Mouse (Mus musculus): Measurements from ENCODE around the gene Ncoa3. TPM values are rescaled to one million over a fixed set of nuclear protein-coding genes. Genes with fewer than 3 reads are reported as not detected.
A peak's percentile ranks its signal among the peaks of the same experiment; 100 is the strongest.

Gene Ncoa3
- polyA plus RNA-seq, 1 experiment, result 28.5 TPM

DNA sequence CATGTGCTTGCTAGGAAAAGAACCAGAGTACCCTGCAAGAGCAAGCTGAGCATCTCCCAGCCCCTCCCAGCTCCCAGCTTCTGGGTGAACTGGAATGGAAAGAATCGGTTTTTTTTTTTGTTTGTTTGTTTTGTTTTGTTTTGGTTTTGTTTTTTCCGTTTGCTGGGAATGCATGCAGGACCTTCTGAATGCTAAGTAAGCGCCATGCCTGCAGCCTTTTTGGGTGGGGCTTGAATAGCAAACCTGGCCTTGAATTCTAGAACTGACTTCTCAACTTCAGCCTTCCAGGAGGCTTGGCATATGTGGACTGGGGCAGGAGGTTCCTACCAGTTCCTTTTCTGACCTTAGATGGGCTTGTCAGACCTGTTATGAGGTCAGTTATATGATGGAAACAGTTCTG, 16.2 kb upstream of the Ncoa3 start:
- no peak for TF ChIP-seq CTCF (IDR thresholded peaks at IDR 0.05; ENCODE audit: borderline replicate concordance, extremely low read depth, insufficient read depth, insufficient read length)
- no peak for DNase-seq (ENCODE audit: low read depth)

DNA sequence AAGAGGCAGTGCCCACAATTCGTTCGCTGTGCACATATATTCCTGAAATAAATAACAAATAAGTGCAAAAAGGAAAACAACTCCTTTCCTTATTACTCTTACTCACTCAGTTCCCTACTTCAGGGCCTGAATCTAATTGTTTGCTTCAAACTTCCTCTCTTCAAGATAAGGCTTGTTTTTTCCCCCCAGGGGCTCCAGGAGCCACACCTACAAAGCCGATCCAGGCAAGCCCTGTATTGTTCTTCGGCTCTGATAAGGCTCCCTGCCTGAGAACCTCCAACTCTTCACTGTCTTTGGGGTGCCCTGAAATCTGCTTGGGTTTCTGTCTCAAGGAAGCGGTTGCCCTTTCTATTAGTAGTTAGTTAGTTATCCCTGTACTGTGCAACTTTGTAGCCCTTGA, 15.6 kb upstream of the Ncoa3 start:
- no peak for DNase-seq (ENCODE audit: low read depth)
- TF ChIP-seq POLR2A (IDR thresholded peaks at IDR 0.05; ENCODE audit: borderline replicate concordance, extremely low read depth, insufficient read depth, insufficient read length, poor library complexity, severe bottlenecking) (no peak), CTCF (IDR thresholded peaks at IDR 0.05; ENCODE audit: borderline replicate concordance, extremely low read depth, insufficient read depth, insufficient read length) (no peak)

DNA sequence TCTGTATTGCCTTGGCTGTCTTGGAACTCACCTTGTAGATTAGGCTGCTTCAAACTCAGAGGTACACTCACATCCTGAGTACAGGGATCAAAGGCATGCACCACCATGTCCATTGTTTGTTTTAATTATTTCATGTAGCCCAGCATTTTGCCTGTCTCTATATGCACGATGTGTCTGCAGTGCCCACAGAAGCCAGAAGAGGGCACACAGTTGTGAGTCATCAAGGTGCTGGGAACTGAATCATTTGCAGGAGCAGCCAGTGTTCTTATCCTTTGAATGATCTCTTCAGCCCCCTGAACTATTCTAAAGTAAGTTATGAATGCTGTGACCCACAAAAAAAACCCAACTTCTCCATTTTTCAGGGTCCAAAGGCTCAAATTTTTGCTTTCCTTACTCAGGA, 14.3 kb upstream of the Ncoa3 start:
- DNase-seq (ENCODE audit: low read depth), result no peak
- TF ChIP-seq CTCF (IDR thresholded peaks at IDR 0.05; ENCODE audit: borderline replicate concordance, extremely low read depth, insufficient read depth, insufficient read length), result peak; percentile 5; the same call in 1 of the 2 replicates
- TF ChIP-seq POLR2A (IDR thresholded peaks at IDR 0.05; ENCODE audit: borderline replicate concordance, extremely low read depth, insufficient read depth, insufficient read length, poor library complexity, severe bottlenecking), result no peak

DNA sequence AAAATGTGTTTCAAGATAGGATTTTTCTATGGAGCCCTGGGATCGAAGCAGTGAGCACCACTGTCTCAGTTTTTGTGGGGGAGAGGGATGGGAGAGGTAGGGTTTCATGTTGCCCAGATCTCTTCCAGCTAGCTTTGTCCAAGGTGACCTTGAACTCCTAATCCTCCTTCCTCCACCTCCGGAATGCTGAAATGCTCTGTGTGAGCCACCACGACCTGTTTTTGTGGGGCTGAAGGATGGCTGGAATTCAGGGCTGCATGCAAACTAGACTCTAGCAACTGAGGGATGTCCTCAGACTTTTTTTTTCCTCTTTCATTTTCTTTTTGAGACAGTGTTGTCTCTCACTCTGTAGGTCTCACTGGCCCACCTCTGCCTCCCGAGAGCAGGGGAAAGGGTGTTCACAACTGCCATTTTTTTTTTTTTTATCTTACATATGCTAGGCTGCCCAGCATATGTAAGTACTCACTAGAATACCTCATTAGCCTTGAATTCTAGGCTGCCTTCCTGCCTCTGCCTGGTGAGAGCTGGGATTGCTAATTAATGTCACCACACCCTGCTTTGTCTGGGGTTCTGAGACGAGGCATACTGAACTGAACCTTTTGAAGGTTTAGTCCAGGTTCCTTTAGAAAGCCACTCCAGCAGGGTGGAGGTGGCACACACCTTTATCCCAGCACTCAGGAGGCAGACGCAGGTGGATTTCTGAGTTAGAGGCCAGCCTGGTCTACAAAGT, 11.0 kb upstream of the Ncoa3 start:
- TF ChIP-seq CTCF (IDR thresholded peaks at IDR 0.05; ENCODE audit: borderline replicate concordance, extremely low read depth, insufficient read depth, insufficient read length), result no peak
- TF ChIP-seq POLR2A (IDR thresholded peaks at IDR 0.05; ENCODE audit: borderline replicate concordance, extremely low read depth, insufficient read depth, insufficient read length, poor library complexity, severe bottlenecking), result no peak
- DNase-seq (ENCODE audit: low read depth), result no peak

DNA sequence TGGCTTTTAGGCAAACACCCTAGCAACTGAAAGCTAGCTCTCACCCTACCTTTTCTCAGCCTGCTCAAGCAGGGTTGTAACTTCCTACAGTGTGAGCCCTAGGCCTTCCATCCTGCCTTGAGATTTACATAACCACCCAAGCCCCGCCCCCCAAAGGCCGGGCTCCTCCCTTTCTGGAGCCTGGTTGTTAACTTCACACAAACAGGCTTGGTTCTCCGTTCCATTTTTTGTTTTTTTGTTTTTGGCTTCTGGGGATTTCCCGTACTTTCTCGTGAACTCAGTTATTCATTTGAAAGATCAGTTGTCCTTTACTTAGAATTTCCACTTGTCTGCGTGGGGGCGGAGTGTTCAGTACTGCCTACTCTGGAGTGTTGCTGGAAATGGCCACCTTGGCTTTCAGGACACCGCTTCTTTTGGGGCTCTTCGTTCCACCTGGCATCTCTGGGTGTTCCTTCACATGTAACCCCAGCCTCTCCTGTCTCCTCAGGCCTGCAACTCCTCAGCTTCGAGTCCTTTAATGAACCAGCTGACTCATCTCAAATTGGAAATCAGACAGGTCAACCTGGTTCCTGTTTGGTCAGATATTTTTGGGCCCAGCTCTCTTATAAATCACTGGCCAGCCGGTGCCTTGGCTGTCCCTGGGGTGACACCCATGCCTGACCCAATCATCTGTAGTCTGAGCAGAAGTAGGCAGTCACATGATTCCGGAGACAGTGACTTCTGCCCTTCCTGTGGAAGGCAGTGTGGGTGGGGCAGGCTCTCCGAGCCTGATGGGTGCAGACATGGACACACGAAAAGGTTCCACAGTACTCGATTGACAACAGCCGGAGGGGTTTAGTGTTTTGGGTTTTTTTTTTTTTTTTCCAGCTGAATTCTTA, 9.7 kb upstream of the Ncoa3 start:
- no peak for DNase-seq (ENCODE audit: low read depth)
- TF ChIP-seq CTCF (IDR thresholded peaks at IDR 0.05; ENCODE audit: borderline replicate concordance, extremely low read depth, insufficient read depth, insufficient read length) (no peak), POLR2A (IDR thresholded peaks at IDR 0.05; ENCODE audit: borderline replicate concordance, extremely low read depth, insufficient read depth, insufficient read length, poor library complexity, severe bottlenecking) (no peak)

DNA sequence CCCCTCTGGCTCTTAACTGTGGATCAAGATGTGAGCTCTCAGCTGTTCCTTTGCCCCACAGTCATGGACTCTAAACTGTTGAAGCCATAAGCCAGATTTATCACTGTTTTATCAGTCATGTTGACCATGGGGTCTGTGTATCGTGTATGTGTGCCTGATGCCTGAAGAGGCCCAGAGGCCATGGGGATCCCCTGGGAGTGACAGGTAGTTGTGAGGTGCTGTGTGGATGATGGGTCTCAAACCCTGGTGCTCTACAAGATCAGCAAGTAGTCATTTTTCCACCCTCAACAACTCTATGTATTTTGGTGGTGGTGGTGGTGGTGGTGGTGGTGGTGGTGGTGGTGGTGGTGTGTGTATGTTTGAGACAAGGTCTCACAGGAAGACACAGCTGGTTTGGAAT, 8.1 kb upstream of the Ncoa3 start:
- TF ChIP-seq POLR2A (IDR thresholded peaks at IDR 0.05; ENCODE audit: borderline replicate concordance, extremely low read depth, insufficient read depth, insufficient read length, poor library complexity, severe bottlenecking) (no peak), CTCF (IDR thresholded peaks at IDR 0.05; ENCODE audit: borderline replicate concordance, extremely low read depth, insufficient read depth, insufficient read length) (no peak)

DNA sequence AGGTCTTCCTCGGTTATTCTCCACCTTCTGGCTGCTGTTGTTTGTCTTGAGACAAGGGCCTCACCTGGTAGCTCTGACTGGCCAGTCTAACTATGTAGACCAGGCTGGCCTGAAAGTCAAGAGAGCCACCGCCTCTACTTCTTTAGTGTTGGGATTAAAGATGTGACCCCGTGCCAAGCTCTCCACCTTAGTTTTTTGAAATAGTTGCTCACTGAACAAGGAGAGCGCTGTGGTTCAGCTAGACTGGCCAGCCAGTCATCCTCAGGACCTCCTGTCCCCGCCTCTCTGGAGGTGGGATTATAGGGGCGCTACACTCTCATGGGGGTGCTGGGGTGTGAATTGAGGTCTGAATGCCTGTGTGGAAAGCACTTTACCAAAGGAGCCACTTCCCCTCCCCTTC, 7.5 kb upstream of the Ncoa3 start:
- no peak for TF ChIP-seq CTCF (IDR thresholded peaks at IDR 0.05; ENCODE audit: borderline replicate concordance, extremely low read depth, insufficient read depth, insufficient read length)
- TF ChIP-seq POLR2A (IDR thresholded peaks at IDR 0.05; ENCODE audit: borderline replicate concordance, extremely low read depth, insufficient read depth, insufficient read length, poor library complexity, severe bottlenecking), result no peak
- no peak for DNase-seq (ENCODE audit: low read depth)

More for the DNA sequence above, 8.1 kb upstream of the Ncoa3 start:
- no peak for DNase-seq (ENCODE audit: low read depth)

DNA sequence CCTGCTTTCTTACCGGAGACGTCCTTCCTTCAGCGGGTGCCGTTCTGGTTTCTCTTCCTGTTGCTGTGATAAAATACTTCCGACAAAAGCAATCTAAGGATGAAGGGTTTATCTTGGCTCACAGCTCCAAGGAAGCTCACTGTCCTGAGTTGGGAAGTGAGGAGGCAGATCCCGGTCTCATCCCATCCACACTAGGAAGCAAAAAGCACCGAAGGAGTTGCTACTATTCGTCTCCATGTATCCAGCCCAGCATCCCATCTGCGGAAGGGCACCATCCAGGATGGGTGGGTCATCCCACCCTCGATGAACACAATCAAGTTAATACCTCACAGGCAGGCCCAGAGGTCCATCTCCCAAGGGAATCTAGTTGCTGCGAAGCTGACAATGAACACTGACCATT, 6.9 kb upstream of the Ncoa3 start:
- no peak for DNase-seq (ENCODE audit: low read depth)
- no peak for TF ChIP-seq POLR2A (IDR thresholded peaks at IDR 0.05; ENCODE audit: borderline replicate concordance, extremely low read depth, insufficient read depth, insufficient read length, poor library complexity, severe bottlenecking)
- TF ChIP-seq CTCF (IDR thresholded peaks at IDR 0.05; ENCODE audit: borderline replicate concordance, extremely low read depth, insufficient read depth, insufficient read length), result no peak

DNA sequence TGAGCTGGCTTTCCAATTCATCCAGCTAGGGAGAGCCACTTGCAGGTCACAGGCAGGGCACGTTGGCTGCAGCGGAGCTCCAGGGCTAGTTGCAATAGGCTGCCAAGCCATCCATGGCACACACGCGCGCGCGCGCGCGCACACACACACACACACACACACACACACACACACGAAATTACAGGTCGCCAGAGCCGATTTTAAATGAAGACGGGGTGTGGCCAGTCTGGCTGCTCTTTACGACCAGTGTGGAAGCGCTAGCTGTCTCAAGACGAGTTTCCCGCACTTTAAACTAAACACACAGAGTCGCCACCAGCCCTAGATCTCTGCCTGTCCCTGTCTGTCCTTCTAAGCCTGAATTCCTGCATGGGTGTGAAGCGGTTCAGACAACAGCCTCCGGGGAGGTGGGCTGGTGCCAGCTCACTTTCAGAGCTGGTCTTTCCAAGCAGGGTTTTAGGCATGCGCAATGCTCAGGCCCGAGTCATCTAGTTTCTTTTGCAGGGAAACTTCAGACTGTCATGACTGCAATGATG, 5.4 kb upstream of the Ncoa3 start:
- peak; percentile 92 for DNase-seq (ENCODE audit: low read depth)
- no peak for TF ChIP-seq POLR2A (IDR thresholded peaks at IDR 0.05; ENCODE audit: borderline replicate concordance, extremely low read depth, insufficient read depth, insufficient read length, poor library complexity, severe bottlenecking)
- no peak for TF ChIP-seq CTCF (IDR thresholded peaks at IDR 0.05; ENCODE audit: borderline replicate concordance, extremely low read depth, insufficient read depth, insufficient read length)

DNA sequence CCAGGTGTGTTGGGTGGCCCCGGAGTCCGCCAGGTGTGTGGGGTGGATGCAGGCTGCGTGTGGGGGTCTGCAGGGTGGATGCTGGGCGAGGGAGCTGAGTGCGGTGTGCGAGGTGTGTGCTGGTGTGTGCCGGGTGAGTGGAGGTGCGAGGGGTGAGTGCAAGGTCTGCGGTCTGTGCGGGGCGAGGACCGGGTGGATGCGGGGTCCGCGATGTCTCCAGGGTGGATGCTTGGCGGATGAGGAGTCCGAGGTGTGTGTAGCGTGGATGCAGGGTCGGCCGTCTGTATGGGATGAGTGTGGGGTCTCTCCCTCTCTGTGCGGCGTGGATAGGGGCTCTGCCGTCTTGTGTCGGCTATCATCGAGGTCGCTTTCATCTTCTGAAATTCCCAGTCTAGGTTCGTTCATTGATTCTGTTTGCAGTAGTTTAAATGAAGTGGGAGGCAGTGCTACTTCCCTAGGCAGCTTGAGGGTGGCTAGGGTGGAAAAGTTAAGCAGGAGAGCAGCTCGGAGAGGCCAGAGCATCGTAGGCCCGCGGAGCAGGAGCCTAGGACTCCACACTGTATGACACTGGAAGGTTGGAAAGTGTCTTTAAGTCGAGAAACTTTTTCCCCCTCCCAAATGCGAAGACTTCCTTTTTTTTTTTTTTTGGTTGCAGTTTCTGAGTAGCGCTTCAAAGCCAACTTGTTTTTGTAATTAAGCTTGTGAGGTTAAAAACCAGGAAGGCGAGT, 901 bp downstream of the Ncoa3 start:
- TF ChIP-seq POLR2A (IDR thresholded peaks at IDR 0.05; ENCODE audit: borderline replicate concordance, extremely low read depth, insufficient read depth, insufficient read length, poor library complexity, severe bottlenecking) (no peak), CTCF (IDR thresholded peaks at IDR 0.05; ENCODE audit: borderline replicate concordance, extremely low read depth, insufficient read depth, insufficient read length) (no peak)
- DNase-seq (ENCODE audit: low read depth), result peak; percentile 28

DNA sequence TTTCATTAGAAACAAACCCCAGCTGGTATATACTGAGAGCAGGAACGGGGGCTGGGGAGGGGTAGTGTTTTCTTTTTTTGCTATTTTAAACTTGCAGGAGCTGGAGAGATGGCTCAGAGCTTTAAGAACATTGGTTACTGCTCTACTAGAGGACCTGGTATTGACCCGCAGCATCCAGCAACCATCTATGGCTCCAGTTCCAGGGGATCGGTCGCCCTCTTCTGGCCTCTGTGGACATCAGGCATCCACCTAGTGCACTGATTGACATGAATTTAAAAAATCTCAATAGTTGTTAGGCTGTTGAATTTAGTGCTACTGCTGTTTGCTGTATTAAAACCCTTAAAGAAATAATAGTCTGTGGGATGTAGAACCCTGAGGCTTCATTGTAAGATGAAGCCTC, 1.9 kb downstream of the Ncoa3 start:
- DNase-seq (ENCODE audit: low read depth), result no peak
- no peak for TF ChIP-seq CTCF (IDR thresholded peaks at IDR 0.05; ENCODE audit: borderline replicate concordance, extremely low read depth, insufficient read depth, insufficient read length)
- TF ChIP-seq POLR2A (IDR thresholded peaks at IDR 0.05; ENCODE audit: borderline replicate concordance, extremely low read depth, insufficient read depth, insufficient read length, poor library complexity, severe bottlenecking), result no peak
